Mouse (Mus musculus) layer of hippocampus, adult 8-10 months (tissue): ENCODE results near the gene Upf1. TPM values are rescaled to one million over a fixed set of nuclear protein-coding genes. Genes with fewer than 3 reads are reported as not detected.

Source experiments
- DNase-seq, 2 experiments: peaks; one replicate each; pipeline ENCODE4 v3.0.0; 2022; ENCODE audit warnings: low spot score in 2 of 2
- total RNA-seq, 4 experiments: library from RNA; stranded (reverse); gene quantifications; 2 replicates each; pipeline ENCODE4 v1.2.4; 2022

Upf1 gene
- total RNA-seq, 4 experiments from 2014 or later = 57.9 to 73.1 (median 65.4) TPM

GRCm38 (mm10) chr8:70329124-70329834 lies 23.8 kb downstream of the Upf1 start, which contains the start of gene Gdf1:
TSS of gene Gdf1 (plus strand) at chr8:70329817.
- no peak for DNase-seq

GRCm38 (mm10) chr8:70327512-70327911 lies 25.6 kb downstream of the Upf1 start:
- no peak for DNase-seq

GRCm38 (mm10) chr8:70323716-70324115 lies 29.4 kb downstream of the Upf1 start:
- DNase-seq = no peak

- no peak for DNase-seq
Observed at GRCm38 (mm10) chr8:70317872-70318271, 35.2 kb downstream of the Upf1 start.

- peak; percentile 89 to 92 for DNase-seq
Observed at GRCm38 (mm10) chr8:70316511-70317504, 36.3 kb downstream of the Upf1 start.

- DNase-seq = peak; percentile 73 to 78
Observed at GRCm38 (mm10) chr8:70315624-70316510, 37.2 kb downstream of the Upf1 start, which contains the start of gene Cers1. TSS of gene Cers1 (plus strand) at chr8:70315775.

GRCm38 (mm10) chr8:70313399-70313798 lies 39.7 kb downstream of the Upf1 start:
- no peak for DNase-seq

- DNase-seq = no peak
Observed at GRCm38 (mm10) chr8:70309311-70309710, 43.8 kb downstream of the Upf1 start.

- DNase-seq = no peak
Observed at GRCm38 (mm10) chr8:70302901-70303300, 50.2 kb downstream of the Upf1 start.

- peak; percentile 94 to 96 for DNase-seq
Observed at GRCm38 (mm10) chr8:70302358-70302890, 50.7 kb downstream of the Upf1 start, which contains the start of the genes Ddx49 and Cope. TSS of gene Ddx49 (minus strand) at chr8:70302489. TSS of gene Cope (plus strand) at chr8:70302518.

GRCm38 (mm10) chr8:70300881-70301280 lies 52.2 kb downstream of the Upf1 start:
- no peak for DNase-seq

- DNase-seq = peak in 1 of 2 experiments; percentile 49
Observed at GRCm38 (mm10) chr8:70293988-70294405, 59.1 kb downstream of the Upf1 start.

GRCm38 (mm10) chr8:70286737-70287136 lies 66.3 kb downstream of the Upf1 start:
- DNase-seq = no peak

GRCm38 (mm10) chr8:70285304-70285703 lies 67.8 kb downstream of the Upf1 start:
- no peak for DNase-seq

- DNase-seq = no peak
Observed at GRCm38 (mm10) chr8:70284421-70284820, 68.7 kb downstream of the Upf1 start.

GRCm38 (mm10) chr8:70283136-70284077 lies 69.7 kb downstream of the Upf1 start:
- no peak for DNase-seq

- DNase-seq = peak; percentile 69 to 81
Observed at GRCm38 (mm10) chr8:70282603-70283135, 70.4 kb downstream of the Upf1 start, which contains the start of gene Homer3. TSS of gene Homer3 (plus strand) at chr8:70282827.
